Mouse (Mus musculus): ENCODE measurements at regions not wholly inside any gene's neighbourhood (a gene's known extent, or its start where the extent isn't known, plus 50 kb on each side); places are given as distances from the start of the nearest gene placed in this dataset.
"Not testable (repeated sequence)": the region's sequence is repeated elsewhere in the genome, so short reads cannot be mapped to it uniquely, and the experiment has no call there.

- H3K27me3 ChIP-seq (ENCODE audit: control insufficient read depth, insufficient read depth, low read length); H3K4me3 ChIP-seq (ENCODE audit: low read depth, low read length); H3K4me2 ChIP-seq (replicated peaks; ENCODE audit: low read depth, low read length); H3K4me1 ChIP-seq (ENCODE audit: control insufficient read depth, insufficient read depth, low read length); H3K27ac ChIP-seq (ENCODE audit: low read length); ATAC-seq (ENCODE audit: insufficient number of reproducible peaks, insufficient read depth, low FRiP score, low read depth); H3K9ac ChIP-seq (replicated peaks; ENCODE audit: low read depth, low read length); H3K9me3 ChIP-seq (ENCODE audit: control insufficient read depth, low read depth, low read length); H3K36me3 ChIP-seq (ENCODE audit: control insufficient read depth, insufficient read depth, low read length): not testable (repeated sequence)
- no CpG with 5 or more reads among the region's 3 CpGs for WGBS
These were observed 312.2 kb upstream of the Vmn1r3 start for GRCm38 (mm10) chr4:3497392-3497791.

- H3K27me3 ChIP-seq (ENCODE audit: control insufficient read depth, insufficient read depth, low read length); H3K36me3 ChIP-seq (ENCODE audit: control insufficient read depth, insufficient read depth, low read length); H3K4me3 ChIP-seq (ENCODE audit: low read depth, low read length); ATAC-seq (ENCODE audit: insufficient number of reproducible peaks, insufficient read depth, low FRiP score, low read depth); H3K9ac ChIP-seq (replicated peaks; ENCODE audit: low read depth, low read length); H3K27ac ChIP-seq (ENCODE audit: low read length); H3K4me2 ChIP-seq (replicated peaks; ENCODE audit: low read depth, low read length); H3K4me1 ChIP-seq (ENCODE audit: control insufficient read depth, insufficient read depth, low read length); H3K9me3 ChIP-seq (ENCODE audit: control insufficient read depth, low read depth, low read length): not testable (repeated sequence)
- WGBS, result 76% methylated on average over 1 of the region's 1 CpGs
These were observed 310.8 kb upstream of the Vmn1r3 start for GRCm38 (mm10) chr4:3495987-3496386.

GRCm38 (mm10) chr4:3494123-3494681 is 309.0 kb upstream of the Vmn1r3 start:
- not testable (repeated sequence) for H3K4me3 ChIP-seq (ENCODE audit: low read depth, low read length); H3K27ac ChIP-seq (ENCODE audit: low read length); H3K4me2 ChIP-seq (replicated peaks; ENCODE audit: low read depth, low read length); H3K9ac ChIP-seq (replicated peaks; ENCODE audit: low read depth, low read length); H3K4me1 ChIP-seq (ENCODE audit: control insufficient read depth, insufficient read depth, low read length); H3K27me3 ChIP-seq (ENCODE audit: control insufficient read depth, insufficient read depth, low read length); H3K36me3 ChIP-seq (ENCODE audit: control insufficient read depth, insufficient read depth, low read length); H3K9me3 ChIP-seq (ENCODE audit: control insufficient read depth, low read depth, low read length); ATAC-seq (ENCODE audit: insufficient number of reproducible peaks, insufficient read depth, low FRiP score, low read depth)
- no CpG with 5 or more reads among the region's 5 CpGs for WGBS

GRCm38 (mm10) chr4:3490901-3491300 is 305.7 kb upstream of the Vmn1r3 start:
- H3K4me1 ChIP-seq (ENCODE audit: control insufficient read depth, insufficient read depth, low read length); ATAC-seq (ENCODE audit: insufficient number of reproducible peaks, insufficient read depth, low FRiP score, low read depth): not testable (repeated sequence)
- no CpG with 5 or more reads among the region's 5 CpGs for WGBS

GRCm38 (mm10) chr4:3482092-3482491 is 296.9 kb upstream of the Vmn1r3 start:
- no peak for ATAC-seq (ENCODE audit: insufficient number of reproducible peaks, insufficient read depth, low FRiP score, low read depth)
- no peak overlapping the region for H3K27ac ChIP-seq (ENCODE audit: low read length)
- no peaks in the 10 kb centered on the region for H3K27me3 ChIP-seq (ENCODE audit: control insufficient read depth, insufficient read depth, low read length)
- WGBS, result 88% methylated on average over 2 of the region's 2 CpGs
- no peak overlapping the region for H3K4me3 ChIP-seq (ENCODE audit: low read depth, low read length)
- H3K4me2 ChIP-seq (replicated peaks; ENCODE audit: low read depth, low read length), result no peak overlapping the region
- no peak overlapping the region for H3K9ac ChIP-seq (replicated peaks; ENCODE audit: low read depth, low read length)
- no peaks in the 10 kb centered on the region for H3K36me3 ChIP-seq (ENCODE audit: control insufficient read depth, insufficient read depth, low read length)
- H3K4me1 ChIP-seq (ENCODE audit: control insufficient read depth, insufficient read depth, low read length), result no peaks in the 10 kb centered on the region
- no peaks in the 10 kb centered on the region for H3K9me3 ChIP-seq (ENCODE audit: control insufficient read depth, low read depth, low read length)

More at GRCm38 (mm10) chr4:3490901-3491300, 305.7 kb upstream of the Vmn1r3 start:
- H3K27me3 ChIP-seq (ENCODE audit: control insufficient read depth, insufficient read depth, low read length); H3K36me3 ChIP-seq (ENCODE audit: control insufficient read depth, insufficient read depth, low read length); H3K4me3 ChIP-seq (ENCODE audit: low read depth, low read length); H3K4me2 ChIP-seq (replicated peaks; ENCODE audit: low read depth, low read length); H3K9me3 ChIP-seq (ENCODE audit: control insufficient read depth, low read depth, low read length); H3K9ac ChIP-seq (replicated peaks; ENCODE audit: low read depth, low read length); H3K27ac ChIP-seq (ENCODE audit: low read length): not testable (repeated sequence)

GRCm38 (mm10) chr4:3456773-3457172 is 271.6 kb upstream of the Vmn1r3 start:
- Histone ChIP-seq H3K36me3 (ENCODE audit: control insufficient read depth, insufficient read depth, low read length) (no peaks in the 10 kb centered on the region), H3K4me1 (ENCODE audit: control insufficient read depth, insufficient read depth, low read length) (no peaks in the 10 kb centered on the region), H3K4me3 (ENCODE audit: low read depth, low read length) (no peak overlapping the region), H3K27me3 (ENCODE audit: control insufficient read depth, insufficient read depth, low read length) (no peaks in the 10 kb centered on the region), H3K9me3 (ENCODE audit: control insufficient read depth, low read depth, low read length) (no peaks in the 10 kb centered on the region), H3K27ac (ENCODE audit: low read length) (no peak overlapping the region), H3K9ac (replicated peaks; ENCODE audit: low read depth, low read length) (no peak overlapping the region), H3K4me2 (replicated peaks; ENCODE audit: low read depth, low read length) (no peak overlapping the region)
- 92% methylated on average over 12 of the region's 12 CpGs for WGBS
- ATAC-seq (ENCODE audit: insufficient number of reproducible peaks, insufficient read depth, low FRiP score, low read depth), result no peak

- WGBS, result 72% methylated on average over 2 of the region's 2 CpGs
- not testable (repeated sequence) for H3K4me2 ChIP-seq (replicated peaks; ENCODE audit: low read depth, low read length); H3K4me3 ChIP-seq (ENCODE audit: low read depth, low read length); ATAC-seq (ENCODE audit: insufficient number of reproducible peaks, insufficient read depth, low FRiP score, low read depth); H3K27me3 ChIP-seq (ENCODE audit: control insufficient read depth, insufficient read depth, low read length); H3K36me3 ChIP-seq (ENCODE audit: control insufficient read depth, insufficient read depth, low read length); H3K4me1 ChIP-seq (ENCODE audit: control insufficient read depth, insufficient read depth, low read length); H3K9me3 ChIP-seq (ENCODE audit: control insufficient read depth, low read depth, low read length); H3K27ac ChIP-seq (ENCODE audit: low read length); H3K9ac ChIP-seq (replicated peaks; ENCODE audit: low read depth, low read length)
These were observed 252.2 kb upstream of the Vmn1r3 start for GRCm38 (mm10) chr4:3437380-3437779.

- no peak overlapping the region for H3K27ac ChIP-seq (ENCODE audit: low read length)
- 51% methylated on average over 3 of the region's 3 CpGs for WGBS
- H3K27me3 ChIP-seq (ENCODE audit: control insufficient read depth, insufficient read depth, low read length), result no peaks in the 10 kb centered on the region
- no peak for ATAC-seq (ENCODE audit: insufficient number of reproducible peaks, insufficient read depth, low FRiP score, low read depth)
- no peaks in the 10 kb centered on the region for H3K36me3 ChIP-seq (ENCODE audit: control insufficient read depth, insufficient read depth, low read length)
- H3K4me3 ChIP-seq (ENCODE audit: low read depth, low read length), result no peak overlapping the region
- no peak overlapping the region for H3K9ac ChIP-seq (replicated peaks; ENCODE audit: low read depth, low read length)
- no peak overlapping the region for H3K4me2 ChIP-seq (replicated peaks; ENCODE audit: low read depth, low read length)
- no peaks in the 10 kb centered on the region for H3K9me3 ChIP-seq (ENCODE audit: control insufficient read depth, low read depth, low read length)
- no peaks in the 10 kb centered on the region for H3K4me1 ChIP-seq (ENCODE audit: control insufficient read depth, insufficient read depth, low read length)
These were observed 242.8 kb upstream of the Vmn1r3 start for GRCm38 (mm10) chr4:3427968-3428367.

GRCm38 (mm10) chr4:3419920-3420499 is 234.9 kb upstream of the Vmn1r3 start:
- H3K36me3 ChIP-seq (ENCODE audit: control insufficient read depth, insufficient read depth, low read length), result no peaks in the 10 kb centered on the region
- H3K9me3 ChIP-seq (ENCODE audit: control insufficient read depth, low read depth, low read length), result no peaks in the 10 kb centered on the region
- H3K4me3 ChIP-seq (ENCODE audit: low read depth, low read length), result no peak overlapping the region
- no peak overlapping the region for H3K9ac ChIP-seq (replicated peaks; ENCODE audit: low read depth, low read length)
- no peak overlapping the region for H3K27ac ChIP-seq (ENCODE audit: low read length)
- no peaks in the 10 kb centered on the region for H3K4me1 ChIP-seq (ENCODE audit: control insufficient read depth, insufficient read depth, low read length)
- no peaks in the 10 kb centered on the region for H3K27me3 ChIP-seq (ENCODE audit: control insufficient read depth, insufficient read depth, low read length)
- ATAC-seq (ENCODE audit: insufficient number of reproducible peaks, insufficient read depth, low FRiP score, low read depth), result no peak
- 20% methylated on average over 3 of the region's 3 CpGs for WGBS
- H3K4me2 ChIP-seq (replicated peaks; ENCODE audit: low read depth, low read length), result no peak overlapping the region
